Mouse (Mus musculus) frontal cortex, adult 2 months (tissue): ENCODE results near the gene Coa6. TPM values are rescaled to one million over a fixed set of nuclear protein-coding genes. Genes with fewer than 3 reads are reported as not detected.

Experiments
- DNase-seq, 2 experiments: peaks; one replicate each; pipeline ENCODE4 v3.0.0; 2022; ENCODE audit warnings: low spot score in 1 of 2; ENCODE audit errors: extremely low spot score in 1 of 2
- polyA plus RNA-seq: library from polyadenylated mRNA; depleted of rRNA; stranded (reverse); fragments of >200 nt; gene quantifications from 2 replicates; pipeline ENCODE4 v1.2.3, GENCODE M21; 2012; rRNA removed

The Coa6 gene
- polyA plus RNA-seq, 1 experiment: 51.1 TPM

GRCm38 (mm10) chr8:126461735-126462134 lies 39.4 kb downstream of the Coa6 start:
- no peak for DNase-seq

GRCm38 (mm10) chr8:126464071-126464470 lies 41.8 kb downstream of the Coa6 start:
- no peak for DNase-seq

GRCm38 (mm10) chr8:126473802-126474298 lies 51.5 kb downstream of the Coa6 start:
- DNase-seq: no peak

- DNase-seq: peak; percentile 69 to 93
These were observed 52.2 kb downstream of the Coa6 start, which contains the start of gene Tarbp1 for GRCm38 (mm10) chr8:126474299-126475187. TSS of gene Tarbp1 (minus strand) at chr8:126475065.

Other genes starting within 250 kb of the Coa6 start
- 12.6 and 12.7 TPM in 2 replicates for gene Slc35f3, start 124.0 kb upstream of the Coa6 start, polyA plus RNA-seq
- gene Tarbp1, start 52.5 kb downstream of the Coa6 start, polyA plus RNA-seq: 6.2 and 6.8 TPM in 2 replicates
- 36.5 and 40.8 TPM in 2 replicates for gene Irf2bp2, start 171.5 kb downstream of the Coa6 start, polyA plus RNA-seq